Mouse (Mus musculus) spleen, adult 2 months (tissue): Measurements from ENCODE around the gene Traf3ip2. TPM values are rescaled to one million over a fixed set of nuclear protein-coding genes. Genes with fewer than 3 reads are reported as not detected.

ENCODE experiments used
- DNase-seq, 2 experiments: peaks; one replicate each; pipeline versions ENCODE4 v3.0.0 to v3.0.0-alpha.2; 2012 to 2021; ENCODE audit warnings: low spot score in 2 of 2, low read depth in 1 of 2
- H3K27ac ChIP-seq: fragments of 200-500 bp; 2 replicates; pipeline ENCODE4 v1.5.1; 2012; ENCODE audit warnings: low read length, inconsistent platforms; ENCODE audit not compliant: insufficient read depth
- H3K27me3 ChIP-seq: fragments of 200-500 bp; 2 replicates; pipeline ENCODE4 v1.6.1; 2012; ENCODE audit warnings: mild to moderate bottlenecking, moderate library complexity, low read length, inconsistent platforms; ENCODE audit not compliant: control insufficient read depth, insufficient read depth
- H3K36me3 ChIP-seq: fragments of 200-500 bp; 2 replicates; pipeline ENCODE4 v1.6.1; 2012; ENCODE audit warnings: mild to moderate bottlenecking, low read length, inconsistent platforms; ENCODE audit not compliant: control insufficient read depth, insufficient read depth
- H3K4me1 ChIP-seq: fragments of 200-500 bp; 2 replicates; pipeline ENCODE4 v1.6.1; 2011; ENCODE audit warnings: inconsistent platforms; ENCODE audit not compliant: control insufficient read depth, insufficient read depth, insufficient read length
- H3K4me3 ChIP-seq: fragments of 200-500 bp; 2 replicates; pipeline ENCODE4 v1.5.1; 2011; ENCODE audit warnings: mild to moderate bottlenecking, inconsistent platforms; ENCODE audit not compliant: insufficient read depth, insufficient read length; ENCODE audit errors: extremely low read depth
- CTCF ChIP-seq: fragments of 200-500 bp; IDR thresholded peaks from 2 replicates; pipeline ENCODE4 v1.5.1; 2011; ENCODE audit warnings: mild to moderate bottlenecking, inconsistent platforms; ENCODE audit not compliant: insufficient read depth, insufficient read length, insufficient replicate concordance; ENCODE audit errors: extremely low read depth
- POLR2A ChIP-seq: fragments of 200-500 bp; IDR thresholded peaks from 2 replicates; pipeline ENCODE4 v1.6.1; 2011; ENCODE audit warnings: low read depth, low read length, inconsistent platforms
- WGBS: fragments of 180-500 bp; shearing (Covaris S2); methylation state at CpG from one replicate; pipeline ENCODE4 v1.1.7; 2018; 5-methylcytosine and 5-hydroxymethylcytosine counted together
- polyA plus RNA-seq: library from polyadenylated mRNA; depleted of rRNA; stranded (reverse); fragments of >200 nt; gene quantifications from 2 replicates; pipeline ENCODE4 v1.2.3, GENCODE M21; 2012

Traf3ip2 gene
- polyA plus RNA-seq, 1 experiment: 23.8 TPM

DNA sequence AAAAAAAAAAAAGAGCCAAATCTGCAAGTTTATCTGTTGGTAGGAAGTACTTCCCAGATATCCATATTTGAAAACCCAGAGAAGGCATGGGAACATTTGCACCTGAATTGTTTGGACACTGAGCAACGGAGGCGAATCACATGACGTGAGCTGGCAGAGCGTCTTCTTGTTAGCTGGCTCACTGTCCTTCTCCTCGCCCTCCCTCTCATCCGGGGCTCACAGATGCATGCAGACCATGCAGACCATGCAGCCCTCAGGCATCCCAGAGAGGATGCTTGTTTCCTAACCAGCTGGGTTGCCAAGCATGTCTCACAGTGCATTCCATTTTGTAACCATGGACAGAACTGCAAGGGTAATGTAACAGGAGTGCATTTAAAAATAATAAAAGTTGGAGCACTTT is 11.1 kb downstream of the Traf3ip2 start:
- WGBS: 92% methylated on average over 6 of the region's 6 CpGs
- DNase-seq: no peak
- H3K27ac ChIP-seq: no peak overlapping the region
- TF ChIP-seq POLR2A: no peak
- TF ChIP-seq CTCF: no peak
- peaks cover 22% of the 10 kb centered on the region for H3K36me3 ChIP-seq
- H3K4me3 ChIP-seq: no peak overlapping the region
- peaks cover 9% of the 10 kb centered on the region; the same call in 1 of the 2 replicates for H3K4me1 ChIP-seq
- no peaks in the 10 kb centered on the region for H3K27me3 ChIP-seq

DNA sequence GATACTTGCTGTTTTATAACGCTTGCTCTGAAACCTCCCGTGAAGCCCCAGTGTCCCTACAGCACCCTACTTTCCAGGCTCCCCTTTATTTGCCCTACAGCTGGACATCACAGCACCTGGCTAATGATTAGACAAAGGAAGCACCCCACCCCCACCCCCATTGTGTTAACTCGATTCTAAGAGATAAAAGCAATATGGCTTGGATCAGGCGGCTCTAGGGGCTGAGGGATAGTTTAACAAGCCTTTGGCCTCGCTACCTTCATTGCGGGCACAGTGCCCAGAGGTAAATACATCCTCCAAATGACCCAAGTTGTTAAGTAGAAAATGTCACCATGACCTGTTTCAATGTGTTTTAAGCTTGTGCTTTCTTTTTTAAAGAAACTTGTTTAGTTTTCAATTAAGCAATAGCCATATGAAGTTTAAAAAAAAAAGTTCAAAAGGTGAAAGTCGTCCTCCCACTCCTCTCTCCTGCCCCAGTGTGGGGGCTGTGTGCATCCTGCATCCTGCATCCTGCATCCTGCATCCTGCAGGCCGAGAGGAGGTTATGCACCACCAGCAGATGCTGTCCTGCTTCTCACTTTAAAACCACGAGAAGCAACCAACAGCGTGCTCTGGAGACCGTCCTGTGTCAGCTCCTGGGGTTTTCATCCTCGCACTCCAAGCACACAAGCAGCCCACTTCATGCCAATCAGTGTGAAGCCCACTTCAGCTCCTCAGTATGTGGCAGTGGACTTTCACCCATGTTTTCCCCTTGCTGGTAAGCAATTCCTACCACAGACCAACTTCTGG is 12.3 kb downstream of the Traf3ip2 start:
- 51% methylated on average over 12 of the region's 12 CpGs for WGBS
- DNase-seq: no peak
- no peak overlapping the region for H3K27ac ChIP-seq

DNA sequence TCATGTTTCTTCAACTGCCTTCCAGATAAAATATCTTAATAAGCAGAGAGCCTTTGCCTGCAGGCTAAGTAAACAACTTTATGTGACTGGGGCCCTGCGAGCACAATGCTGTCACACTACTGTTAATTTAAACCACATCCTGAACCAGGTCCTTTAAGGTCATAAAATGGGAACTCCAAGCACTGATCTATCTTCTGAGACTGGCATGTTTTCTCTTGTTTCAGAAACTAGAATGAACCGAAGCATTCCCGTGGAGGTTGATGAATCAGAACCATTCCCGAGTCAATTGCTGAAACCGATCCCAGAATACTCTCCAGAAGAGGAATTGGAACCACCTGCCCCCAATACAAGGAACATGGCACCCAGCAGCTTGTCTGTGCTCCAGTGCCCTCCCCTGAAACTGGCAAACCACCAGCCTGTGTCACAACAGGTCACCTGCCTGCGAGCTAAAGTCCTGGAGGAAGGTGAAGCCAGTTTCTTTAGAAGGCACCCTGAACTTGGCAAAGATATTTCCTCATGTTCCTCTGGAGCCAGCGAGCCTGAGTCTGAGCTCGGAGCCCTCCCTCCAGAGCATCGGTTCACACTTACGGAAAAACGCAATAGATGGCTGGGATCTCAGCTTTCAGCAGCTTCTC is 13.0 kb downstream of the Traf3ip2 start:
- H3K4me3 ChIP-seq: no peak overlapping the region
- no peak overlapping the region for H3K27ac ChIP-seq
- TF ChIP-seq CTCF (no peak), POLR2A (no peak)
- H3K27me3 ChIP-seq: no peaks in the 10 kb centered on the region
- DNase-seq: no peak
- peaks cover 21% of the 10 kb centered on the region for H3K36me3 ChIP-seq
- 56% methylated on average over 11 of the region's 11 CpGs for WGBS
- H3K4me1 ChIP-seq: peaks cover 9% of the 10 kb centered on the region; the same call in 1 of the 2 replicates

More for the DNA sequence above, 12.3 kb downstream of the Traf3ip2 start:
- no peak for TF ChIP-seq CTCF
- no peak for TF ChIP-seq POLR2A
- Histone ChIP-seq H3K27me3 (no peaks in the 10 kb centered on the region), H3K36me3 (peaks cover 23% of the 10 kb centered on the region), H3K4me3 (no peak overlapping the region), H3K4me1 (peaks cover 9% of the 10 kb centered on the region; the same call in 1 of the 2 replicates)

DNA sequence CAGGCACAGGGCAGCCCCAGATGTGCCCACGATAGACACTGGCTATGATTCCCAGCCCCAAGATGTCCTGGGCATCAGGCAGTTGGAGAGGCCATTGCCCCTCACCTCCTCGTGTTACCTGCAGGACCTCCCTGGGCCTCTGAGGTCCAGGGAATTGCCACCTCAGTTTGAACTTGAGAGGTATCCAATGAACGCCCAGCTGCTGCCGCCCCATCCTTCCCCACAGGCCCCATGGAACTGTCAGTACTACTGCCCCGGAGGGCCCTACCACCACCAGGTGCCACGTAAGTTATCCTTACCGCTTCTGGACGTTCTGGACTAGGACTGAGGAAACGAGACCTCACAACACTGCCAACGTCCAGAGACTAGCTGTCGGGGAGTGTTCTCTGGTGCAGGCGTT is 13.6 kb downstream of the Traf3ip2 start:
- Histone ChIP-seq H3K27me3 (no peaks in the 10 kb centered on the region), H3K4me3 (no peak overlapping the region), H3K36me3 (peaks cover 20% of the 10 kb centered on the region), H3K4me1 (peaks cover 9% of the 10 kb centered on the region; the same call in 1 of the 2 replicates), H3K27ac (no peak overlapping the region)
- no peak for DNase-seq
- 92% methylated on average over 12 of the region's 12 CpGs for WGBS
- TF ChIP-seq POLR2A (no peak), CTCF (no peak)

DNA sequence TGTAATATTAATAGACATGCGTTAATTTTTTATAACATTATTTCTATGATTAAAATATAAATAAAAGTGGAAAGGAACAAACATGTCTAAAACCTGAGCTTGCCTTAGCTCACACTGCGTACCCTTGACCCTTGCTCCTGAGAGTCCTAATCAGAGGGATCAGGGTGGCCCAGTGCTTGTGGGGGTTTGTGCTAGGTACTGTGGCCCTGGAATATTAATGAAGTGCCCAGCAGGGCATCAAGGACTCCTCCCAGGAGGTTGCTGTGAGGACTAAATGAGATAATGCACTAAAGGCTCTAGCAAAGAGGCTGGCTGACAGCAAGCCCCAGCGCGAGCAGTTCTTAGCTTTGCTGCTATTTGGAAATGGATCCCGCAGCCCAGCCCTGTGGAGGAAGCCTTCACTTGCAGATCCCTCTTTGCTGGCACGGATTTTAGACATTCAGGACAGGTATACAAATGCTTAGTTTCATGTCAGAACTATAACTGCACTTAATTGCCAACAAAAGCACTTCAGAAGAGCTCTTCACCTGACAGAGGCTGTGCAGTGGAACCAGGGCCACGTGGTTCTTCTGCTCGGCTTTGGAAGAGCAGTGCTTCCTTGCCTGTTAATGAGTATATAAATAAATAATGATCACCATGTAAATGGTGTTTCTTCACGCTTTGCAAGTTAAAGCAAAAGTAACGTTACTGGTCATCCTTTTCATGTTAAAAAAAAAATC is 16.2 kb downstream of the Traf3ip2 start:
- TF ChIP-seq POLR2A (no peak), CTCF (no peak)
- Histone ChIP-seq H3K4me3 (no peak overlapping the region), H3K4me1 (peaks cover 9% of the 10 kb centered on the region; the same call in 1 of the 2 replicates), H3K36me3 (peaks cover 15% of the 10 kb centered on the region), H3K27ac (no peak overlapping the region), H3K27me3 (no peaks in the 10 kb centered on the region)
- DNase-seq: no peak
- WGBS: 89% methylated on average over 10 of the region's 10 CpGs

DNA sequence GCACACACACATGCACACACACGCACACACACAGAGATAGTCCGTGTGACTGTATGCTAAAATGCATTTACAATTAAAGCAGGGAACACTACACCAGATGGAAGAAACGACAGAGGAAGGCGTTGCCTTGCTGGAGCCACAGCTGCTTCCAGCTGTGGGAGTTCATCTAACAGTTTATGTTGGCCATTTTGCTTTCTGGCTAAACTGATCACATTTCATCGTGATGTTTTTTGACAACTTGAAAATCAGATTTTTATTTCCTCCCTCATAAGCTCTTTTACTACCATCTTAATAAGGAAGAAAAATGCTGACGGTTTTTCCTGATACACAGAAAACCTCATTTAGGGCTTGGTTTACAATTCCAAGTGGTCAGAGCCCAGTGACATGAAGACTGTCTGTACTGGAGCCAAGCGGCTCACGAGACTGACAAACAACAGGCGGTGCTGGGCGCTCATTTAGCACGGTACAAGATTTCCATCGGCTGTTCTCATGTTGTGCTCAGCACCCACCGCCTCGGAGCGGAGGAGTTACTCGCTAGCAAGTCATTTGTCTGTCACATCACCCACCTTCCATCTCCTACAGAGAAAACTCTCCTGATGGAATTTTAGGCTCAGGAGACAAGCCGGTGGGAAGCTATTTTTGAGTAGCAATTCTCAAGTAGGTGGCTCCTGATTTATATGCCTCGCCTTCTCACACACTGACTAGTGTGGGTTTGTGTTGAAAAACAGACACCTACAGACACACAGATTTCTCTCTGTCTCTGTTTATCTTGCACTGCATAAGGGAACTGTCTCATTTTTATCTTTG is 17.2 kb downstream of the Traf3ip2 start:
- no peak overlapping the region for H3K27ac ChIP-seq
- no peak for DNase-seq
- no peak for TF ChIP-seq CTCF
- no peak for TF ChIP-seq POLR2A

More for the DNA sequence above, 17.2 kb downstream of the Traf3ip2 start:
- Histone ChIP-seq H3K27me3 (no peaks in the 10 kb centered on the region), H3K4me1 (peaks cover 6% of the 10 kb centered on the region; the same call in 1 of the 2 replicates), H3K4me3 (no peak overlapping the region), H3K36me3 (peaks cover 22% of the 10 kb centered on the region)
- WGBS: 89% methylated on average over 18 of the region's 18 CpGs
